Mouse (Mus musculus) MEL (cell line): Measurements from ENCODE around the gene Bin2.
A peak's percentile ranks its signal among the peaks of the same experiment; 100 is the strongest.

Experiments
- CHD1 ChIP-seq: IDR thresholded peaks from 2 replicates; pipeline ENCODE4 v1.6.1; 2012; ENCODE audit warnings: low read depth, mild to moderate bottlenecking, inconsistent platforms, low read length, improper control_type of control experiment
- CTCF ChIP-seq, 3 experiments: IDR thresholded peaks in 2 of 3; conservative IDR thresholded peaks in 1 of 3; 2 replicates each; pipeline ENCODE4 v1.5.1; 2011 to 2012; ENCODE audit warnings: low read length in 3 of 3, low read depth in 2 of 3, mild to moderate bottlenecking in 2 of 3, improper control_type of control experiment in 1 of 3, inconsistent platforms in 1 of 3, mixed read lengths in 1 of 3, moderate library complexity in 1 of 3; ENCODE audit not compliant: control insufficient read depth in 1 of 3, insufficient read depth in 1 of 3, poor library complexity in 1 of 3, severe bottlenecking in 1 of 3
- E2F4 ChIP-seq: IDR thresholded peaks from 2 replicates; pipeline ENCODE4 v1.6.1; 2011; ENCODE audit warnings: low read depth, low read length, improper control_type of control experiment, borderline replicate concordance
- ELF1 ChIP-seq: IDR thresholded peaks from 2 replicates; pipeline ENCODE4 v1.6.1; 2014; ENCODE audit warnings: low read depth, mild to moderate bottlenecking, inconsistent platforms, low read length, improper control_type of control experiment, moderate library complexity
- EP300 ChIP-seq, 2 experiments: IDR thresholded peaks; 2 replicates each; pipeline ENCODE4 v1.6.1; 2011; ENCODE audit warnings: improper control_type of control experiment in 2 of 2, low read length in 2 of 2, low read depth in 1 of 2, mild to moderate bottlenecking in 1 of 2
- ETS1 ChIP-seq: IDR thresholded peaks from 2 replicates; pipeline ENCODE4 v1.6.1; 2012; ENCODE audit warnings: low read depth, mild to moderate bottlenecking, inconsistent platforms, low read length, improper control_type of control experiment, moderate library complexity
- KAT2A ChIP-seq: conservative IDR thresholded peaks from 2 replicates; pipeline ENCODE4 v1.6.1; 2012; ENCODE audit warnings: low read depth, low read length, improper control_type of control experiment, inconsistent platforms
- MYC ChIP-seq: IDR thresholded peaks from 2 replicates; pipeline ENCODE4 v1.6.1; 2011; ENCODE audit warnings: low read depth, mild to moderate bottlenecking, low read length, improper control_type of control experiment, moderate library complexity
- NRF1 ChIP-seq: IDR thresholded peaks from 2 replicates; pipeline ENCODE4 v1.6.1; 2014; ENCODE audit warnings: low read depth, mild to moderate bottlenecking, inconsistent platforms, low read length, improper control_type of control experiment, moderate library complexity; ENCODE audit not compliant: poor library complexity, insufficient read depth, severe bottlenecking
- POLR2A ChIP-seq, 2 experiments: IDR thresholded peaks; 2 replicates each; pipeline ENCODE4 v1.6.1; 2011 to 2012; ENCODE audit warnings: low read length in 2 of 2, mild to moderate bottlenecking in 2 of 2, control low read depth in 1 of 2, improper control_type of control experiment in 1 of 2, low read depth in 1 of 2, moderate library complexity in 1 of 2; ENCODE audit not compliant: control insufficient read depth in 1 of 2, insufficient read depth in 1 of 2, poor library complexity in 1 of 2
- USF1 ChIP-seq: IDR thresholded peaks from 2 replicates; pipeline ENCODE4 v1.6.1; 2014; ENCODE audit warnings: low read depth, mild to moderate bottlenecking, inconsistent platforms, low read length, improper control_type of control experiment, moderate library complexity
- ZMIZ1 ChIP-seq: IDR thresholded peaks from 2 replicates; pipeline ENCODE4 v1.6.1; 2012; ENCODE audit warnings: low read depth, mild to moderate bottlenecking, inconsistent platforms, low read length, improper control_type of control experiment, moderate library complexity
- ZNF384 ChIP-seq: IDR thresholded peaks from 2 replicates; pipeline ENCODE4 v1.6.1; 2012; ENCODE audit warnings: low read depth, mild to moderate bottlenecking, inconsistent platforms, low read length, improper control_type of control experiment

GRCm38 (mm10) chr15:100598287-100598882, 71.0 kb downstream of the Bin2 start:
- TF ChIP-seq POLR2A (IDR thresholded peaks at IDR 0.05; ENCODE audit: control insufficient read depth in 1 of 2, insufficient read depth in 1 of 2, low read depth in 1 of 2, low read length in 2 of 2, poor library complexity in 1 of 2) (no peak), CTCF (IDR thresholded peaks at IDR 0.05 in 2 of 3, conservative IDR thresholded peaks at IDR 0.05 in 1 of 3; ENCODE audit: control insufficient read depth in 1 of 3, insufficient read depth in 1 of 3, low read depth in 2 of 3, low read length in 3 of 3, poor library complexity in 1 of 3, severe bottlenecking in 1 of 3) (no peak), MYC (no peak), KAT2A (no peak), E2F4 (no peak), ETS1 (no peak), ZMIZ1 (no peak), ELF1 (no peak), NRF1 (no peak), USF1 (no peak), CHD1 (no peak), EP300 (IDR thresholded peaks at IDR 0.05; ENCODE audit: low read depth in 1 of 2, low read length in 2 of 2) (no peak), ZNF384 (peak; percentile 43; the same call in 1 of the 2 replicates)
